Mouse (Mus musculus) kidney, postnatal 25 days (tissue): Measurements from ENCODE around the gene Ppef2.

ENCODE experiments used
- DNase-seq, 2 experiments: peaks; one replicate each; pipeline ENCODE4 v3.0.0; 2021; ENCODE audit warnings: mixed read lengths in 2 of 2

The Ppef2 gene

GRCm38 (mm10) chr5:92183071-92183830 is 72.8 kb downstream of the Ppef2 start:
- no peak for DNase-seq
